Mouse (Mus musculus) megakaryocyte progenitor cell, adult 5-6 weeks (primary cell): ENCODE measurements around the gene Sgsh. TPM values are rescaled to one million over a fixed set of nuclear protein-coding genes. Genes with fewer than 3 reads are reported as not detected.

Source experiments
- ATAC-seq: replicated peaks from 2 replicates; pipeline ENCODE4 v1.8.0; 2016; ENCODE audit warnings: mild to moderate bottlenecking, moderate TSS enrichment, inconsistent platforms; ENCODE audit not compliant: poor library complexity
- total RNA-seq, 2 experiments: library from RNA; stranded (forward) in 1 of 2; stranded (reverse) in 1 of 2; fragments of 157-497, 149-512 nt in 1 of 2; fragments of 200-1000 nt in 1 of 2; gene quantifications; 2 replicates each; pipeline versions ENCODE4 v1.2.3 to v1.2.4; 2015 to 2017

The Sgsh gene
- total RNA-seq, 2 experiments from 2014 or later, result 3.9 to 5.4 TPM

DNA sequence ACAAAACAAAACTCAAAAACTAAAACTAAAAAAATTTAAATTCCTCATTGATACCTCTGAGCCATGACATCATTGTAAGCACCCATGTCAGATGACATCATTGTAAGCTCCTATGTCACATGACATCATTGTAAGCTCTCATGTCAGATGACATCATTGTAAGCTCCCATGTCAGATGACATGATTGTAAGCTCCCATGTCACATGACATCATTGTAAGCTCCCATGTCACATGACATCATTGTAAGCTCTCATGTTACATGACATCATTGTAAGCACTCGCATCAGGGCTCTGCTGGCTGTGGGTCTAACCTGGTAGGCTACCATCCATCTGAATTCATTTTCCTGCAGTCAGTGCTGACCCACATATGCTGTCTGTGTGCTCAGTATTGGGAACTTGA, 23.2 kb upstream of the Sgsh start:
- ATAC-seq, result no peak

DNA sequence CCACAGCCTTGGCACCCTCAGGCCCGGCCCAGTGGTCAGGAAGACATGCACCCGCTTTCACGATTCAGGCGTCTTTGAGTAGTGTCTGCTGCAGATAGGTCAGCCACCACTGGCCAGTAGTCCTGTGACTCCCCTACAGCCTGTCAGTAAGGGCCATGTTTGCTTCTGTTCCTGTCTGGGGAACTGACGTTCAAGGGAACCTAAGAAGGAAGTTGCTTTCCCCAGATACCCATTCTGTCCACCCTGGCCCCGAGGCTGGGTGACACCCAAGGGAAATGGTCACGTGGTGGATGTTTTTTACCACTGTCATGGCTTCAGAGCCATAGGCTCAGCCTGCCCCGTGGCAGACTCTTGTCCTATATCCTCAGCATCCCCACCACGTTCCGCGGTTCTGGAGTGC, 22.0 kb upstream of the Sgsh start:
- peak; percentile 42 for ATAC-seq

DNA sequence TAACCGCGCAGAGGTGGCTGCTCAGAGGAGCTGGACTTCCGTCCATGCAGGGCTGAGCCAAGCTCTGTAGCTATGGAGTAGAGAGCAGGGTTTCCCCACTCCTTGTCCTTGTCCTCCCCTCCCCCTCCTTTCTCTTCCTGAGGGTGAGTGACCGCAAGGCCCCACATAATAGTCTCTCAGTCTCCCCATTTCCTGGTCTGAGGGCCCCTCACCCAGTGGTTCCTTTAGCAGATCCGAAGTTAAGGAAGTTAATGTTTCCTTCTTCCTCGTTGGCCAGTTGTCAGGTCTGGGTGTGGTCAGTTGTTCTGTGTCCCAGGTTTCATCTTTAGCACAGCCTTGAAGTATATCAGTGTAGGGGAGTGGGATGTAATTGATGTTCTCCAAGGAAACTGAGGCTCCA, 20.1 kb upstream of the Sgsh start:
- ATAC-seq, result peak; percentile 75

DNA sequence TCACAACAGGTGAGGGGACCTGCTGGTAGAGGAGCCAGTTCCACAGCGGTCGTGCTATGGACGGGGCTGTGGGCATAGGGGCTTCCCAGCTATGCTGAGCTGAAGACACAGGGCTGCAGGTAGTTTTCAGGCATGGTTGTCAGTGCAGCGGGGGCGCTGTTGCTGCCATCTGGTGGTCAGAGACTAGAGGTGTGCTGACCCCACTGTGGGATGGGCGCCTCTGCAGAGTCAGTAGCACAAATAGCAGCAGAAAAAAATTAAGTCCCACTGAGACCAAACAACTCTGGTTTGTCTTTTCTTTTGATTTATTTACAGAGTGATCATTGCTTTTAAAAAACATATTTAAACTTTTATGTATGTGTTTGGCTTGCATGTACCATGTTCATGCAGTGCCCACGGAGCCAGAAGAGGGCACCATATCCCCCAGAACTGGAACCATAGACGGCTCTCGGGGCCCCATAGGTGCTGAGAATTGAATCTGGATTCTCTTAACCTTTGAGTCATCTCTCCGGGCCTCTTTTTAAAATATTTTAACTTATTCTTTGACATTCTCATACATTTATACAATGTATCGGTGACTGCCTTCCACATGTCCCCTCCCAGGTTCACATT, 8.3 kb upstream of the Sgsh start:
- peak; percentile 100 for ATAC-seq

DNA sequence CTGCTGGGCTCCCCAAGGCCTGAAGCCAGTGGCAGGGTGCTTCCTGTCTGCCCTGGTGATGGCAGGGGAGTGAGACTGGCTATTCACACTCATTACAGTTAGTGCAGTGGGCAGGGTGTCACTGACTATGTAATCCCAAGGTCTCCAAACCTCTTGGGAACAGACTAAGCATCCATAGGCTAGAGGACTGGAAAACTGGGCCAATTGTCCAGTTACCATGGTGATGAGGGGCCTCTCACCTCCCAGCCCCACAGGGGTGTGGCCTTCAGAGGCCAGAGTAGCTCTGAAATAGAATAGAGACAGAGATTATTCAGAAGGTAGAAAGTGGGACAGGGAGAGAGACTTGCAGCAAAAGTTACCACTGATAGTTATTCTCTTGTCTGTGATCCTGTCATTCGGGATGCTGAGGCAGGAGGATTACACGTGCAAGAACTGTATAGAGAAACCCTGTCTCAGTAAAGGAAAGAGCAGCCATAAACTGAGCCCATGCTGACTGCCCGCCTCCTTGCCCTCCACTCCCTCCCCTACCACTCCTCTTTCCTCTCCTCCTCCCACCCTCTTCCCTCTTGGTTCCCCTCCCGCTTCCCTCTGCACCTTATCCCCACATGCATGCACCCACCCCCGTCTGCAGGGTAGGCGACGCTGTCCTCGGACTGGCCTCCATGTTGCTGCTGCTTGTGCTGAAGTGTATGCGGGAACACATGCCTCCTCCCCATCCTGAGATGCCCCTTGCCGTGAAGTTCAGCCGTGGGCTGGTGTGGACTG, 7.6 kb upstream of the Sgsh start:
- ATAC-seq, result peak; percentile 18; the same call in 1 of the 2 replicates

DNA sequence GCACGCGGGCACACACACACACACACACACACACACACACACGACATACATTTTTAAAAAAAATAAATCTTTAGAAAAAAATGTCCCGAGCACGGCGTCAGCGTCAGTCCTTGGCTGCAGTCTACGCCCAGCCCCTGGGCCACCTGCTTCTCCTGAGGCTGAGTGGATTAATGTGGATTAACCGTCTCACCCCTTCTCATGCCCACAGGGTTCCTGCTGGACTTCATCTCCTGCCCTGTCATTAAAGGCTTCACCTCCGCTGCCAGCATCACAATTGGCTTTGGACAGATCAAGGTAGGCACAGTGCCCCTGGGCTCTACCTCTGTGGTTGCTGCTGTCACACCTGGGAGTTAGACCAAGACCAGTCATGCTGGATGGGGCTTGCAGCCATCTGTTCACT, 3.8 kb upstream of the Sgsh start:
- no peak for ATAC-seq

DNA sequence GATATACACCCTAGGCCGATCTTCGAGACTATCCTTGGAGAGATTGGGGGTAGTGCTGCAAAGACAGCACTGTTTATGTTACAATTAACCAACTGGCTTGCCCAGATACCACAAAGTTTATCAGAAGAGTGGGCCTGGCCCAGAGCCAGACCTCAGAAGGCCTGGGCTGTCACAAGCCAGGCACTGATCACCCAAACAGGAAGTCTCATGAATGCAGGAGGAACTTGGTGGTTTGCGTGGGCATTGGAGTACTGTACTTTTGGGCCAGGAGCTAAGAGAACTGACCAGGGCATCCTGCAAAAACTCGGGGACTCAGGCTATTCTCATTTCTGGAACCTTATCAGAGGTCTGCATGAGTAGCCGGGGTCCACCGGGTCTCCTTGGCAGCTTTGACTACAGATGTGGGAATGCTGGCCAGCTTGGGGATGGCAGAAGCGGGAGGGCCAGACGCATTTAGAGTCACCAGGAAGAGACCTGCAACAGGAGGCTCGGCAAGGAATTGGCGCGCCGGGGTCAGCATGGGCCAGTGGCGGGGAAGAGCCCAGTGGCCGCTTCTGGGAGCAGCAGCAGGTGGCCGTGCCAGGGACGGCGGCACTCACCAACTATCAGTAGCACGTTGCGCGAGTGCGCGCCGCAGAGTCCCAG, 416 bp downstream of the Sgsh start:
- peak; percentile 76 for ATAC-seq

DNA sequence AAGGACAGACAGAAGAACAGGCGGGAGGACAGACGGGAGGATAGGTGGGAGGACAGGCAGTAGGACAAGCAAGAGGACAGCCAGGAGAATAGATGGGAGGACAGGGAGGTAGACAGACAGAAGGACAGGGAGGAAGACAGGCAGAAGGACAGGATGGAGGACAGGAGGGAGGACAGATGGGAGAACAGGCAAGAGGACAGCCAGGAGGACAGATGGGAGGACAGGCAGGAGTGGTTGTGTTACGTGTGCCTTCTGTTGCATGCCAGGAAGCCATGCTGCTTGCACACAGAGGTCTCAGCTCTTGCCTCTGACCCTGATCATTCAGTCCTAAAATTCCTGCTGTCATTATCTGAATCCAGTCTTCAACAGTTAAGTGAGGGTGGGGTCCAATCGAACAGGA, 1.4 kb downstream of the Sgsh start:
- ATAC-seq, result no peak

DNA sequence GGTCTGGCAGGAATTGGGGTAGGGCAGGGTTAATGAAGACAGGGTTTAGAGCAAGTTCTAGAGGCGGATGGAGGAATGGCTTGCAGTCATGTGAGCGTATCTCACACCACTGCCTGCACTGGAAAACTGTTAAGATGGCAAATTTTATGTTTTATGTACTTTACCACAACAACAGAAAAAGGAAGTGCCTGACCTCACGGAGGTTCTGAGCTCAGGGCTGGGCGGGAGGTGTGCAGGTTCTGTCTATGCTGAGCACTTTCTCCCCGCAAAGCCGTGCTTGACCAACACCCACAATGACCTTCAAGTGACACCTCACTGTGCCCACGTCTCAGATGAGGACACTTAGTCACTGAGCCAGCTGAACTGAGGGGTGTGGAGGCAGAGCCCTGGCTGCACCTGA, 3.2 kb downstream of the Sgsh start:
- peak; percentile 9; the same call in 1 of the 2 replicates for ATAC-seq

DNA sequence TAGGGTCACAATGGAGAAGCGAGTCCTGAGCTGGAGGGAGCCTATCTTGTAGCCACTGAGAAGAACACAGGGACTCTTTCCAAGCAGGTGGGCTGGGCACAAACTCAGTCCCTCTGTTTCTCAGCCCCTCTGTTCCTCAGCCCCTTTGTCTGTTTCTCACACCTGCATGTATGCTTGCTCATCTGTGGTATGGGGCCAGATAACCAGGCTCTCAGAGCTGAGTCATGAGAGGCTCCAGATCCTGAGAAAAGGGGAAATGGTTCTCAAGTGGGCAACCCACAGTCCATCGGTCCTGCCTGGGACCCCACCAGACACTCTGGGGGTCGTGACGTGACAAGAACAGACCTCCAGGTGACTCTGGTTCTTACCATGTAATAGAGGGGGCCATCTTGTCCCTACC, 8.2 kb downstream of the Sgsh start:
- ATAC-seq, result peak; percentile 40

DNA sequence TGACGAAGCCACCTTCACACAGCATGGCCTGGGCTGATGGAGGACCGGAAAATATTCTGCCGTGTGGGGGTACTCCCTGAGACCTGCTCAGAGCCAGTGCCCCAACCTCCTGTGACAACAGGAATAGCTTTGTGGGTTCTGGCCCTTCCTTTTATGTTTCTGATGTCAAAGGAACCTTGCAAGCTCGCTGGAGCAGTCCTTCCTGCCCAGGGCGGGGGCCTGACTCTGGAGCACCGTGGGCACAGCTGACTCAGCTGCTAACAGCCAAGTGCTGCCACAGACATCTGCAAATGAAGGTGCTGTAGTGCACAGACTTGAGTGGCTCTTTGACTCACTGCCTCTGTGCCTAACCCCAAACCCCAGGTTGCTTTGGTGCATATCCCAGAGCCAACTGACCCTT, 10.5 kb downstream of the Sgsh start:
- ATAC-seq, result peak; percentile 43

DNA sequence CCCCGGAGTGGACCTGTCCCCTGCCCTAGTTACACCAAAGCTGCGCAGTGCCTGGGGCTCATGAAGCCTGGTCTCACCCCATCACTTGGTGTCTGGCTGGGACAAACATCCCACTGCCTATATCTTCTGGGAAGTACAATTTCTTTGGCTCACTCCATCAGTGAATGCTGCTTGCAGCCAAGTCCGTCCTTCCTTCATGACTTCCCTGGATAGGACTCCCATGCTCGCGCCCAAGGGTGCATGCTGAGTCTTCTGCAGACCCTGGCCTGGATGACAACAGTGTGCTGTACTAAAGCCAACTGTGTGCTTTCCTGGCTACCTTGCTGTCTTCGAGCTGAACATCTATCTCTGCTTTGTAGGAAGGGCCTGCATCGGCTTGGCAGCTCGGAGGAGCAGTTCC, 11.2 kb downstream of the Sgsh start:
- ATAC-seq, result no peak

DNA sequence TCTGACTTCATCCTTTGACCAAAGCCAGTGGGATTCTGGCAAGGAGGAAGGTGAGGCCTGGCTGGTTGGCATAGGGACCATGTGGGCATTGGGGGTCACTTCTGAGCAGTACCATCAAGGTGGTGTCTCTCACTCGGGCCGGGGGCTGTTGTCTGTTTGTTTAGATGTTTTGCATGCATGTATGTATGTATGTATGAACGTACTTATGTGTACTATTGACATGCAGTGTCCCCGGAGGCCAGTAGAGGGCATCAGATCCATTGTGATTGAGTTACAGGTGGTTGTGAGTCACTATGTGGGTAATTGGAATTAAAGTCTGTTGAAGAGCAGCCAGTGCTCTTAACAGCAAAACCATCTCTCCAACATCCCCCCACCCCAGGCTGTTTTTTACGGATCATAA, 15.7 kb downstream of the Sgsh start:
- ATAC-seq, result peak; percentile 91

DNA sequence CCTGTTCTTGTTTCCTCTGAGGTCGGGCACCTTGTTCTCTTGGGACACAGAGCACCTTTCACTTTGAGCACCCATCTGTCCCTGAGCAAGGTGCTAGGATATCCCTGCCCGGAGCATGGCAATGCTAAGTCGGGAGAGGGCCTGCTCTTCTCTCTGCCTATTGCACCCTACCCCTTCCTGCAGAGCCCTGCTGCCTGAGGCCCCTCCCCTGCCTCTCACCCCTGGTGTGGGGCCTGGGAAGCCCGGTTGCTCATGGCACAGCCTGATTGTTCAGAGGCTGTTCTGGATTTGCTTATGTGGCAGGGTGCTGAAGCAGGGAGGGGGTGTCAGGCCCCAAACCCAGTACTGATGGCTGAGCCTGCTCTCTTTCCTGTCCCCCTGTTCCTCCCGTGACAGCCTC, 16.2 kb downstream of the Sgsh start:
- ATAC-seq, result no peak

DNA sequence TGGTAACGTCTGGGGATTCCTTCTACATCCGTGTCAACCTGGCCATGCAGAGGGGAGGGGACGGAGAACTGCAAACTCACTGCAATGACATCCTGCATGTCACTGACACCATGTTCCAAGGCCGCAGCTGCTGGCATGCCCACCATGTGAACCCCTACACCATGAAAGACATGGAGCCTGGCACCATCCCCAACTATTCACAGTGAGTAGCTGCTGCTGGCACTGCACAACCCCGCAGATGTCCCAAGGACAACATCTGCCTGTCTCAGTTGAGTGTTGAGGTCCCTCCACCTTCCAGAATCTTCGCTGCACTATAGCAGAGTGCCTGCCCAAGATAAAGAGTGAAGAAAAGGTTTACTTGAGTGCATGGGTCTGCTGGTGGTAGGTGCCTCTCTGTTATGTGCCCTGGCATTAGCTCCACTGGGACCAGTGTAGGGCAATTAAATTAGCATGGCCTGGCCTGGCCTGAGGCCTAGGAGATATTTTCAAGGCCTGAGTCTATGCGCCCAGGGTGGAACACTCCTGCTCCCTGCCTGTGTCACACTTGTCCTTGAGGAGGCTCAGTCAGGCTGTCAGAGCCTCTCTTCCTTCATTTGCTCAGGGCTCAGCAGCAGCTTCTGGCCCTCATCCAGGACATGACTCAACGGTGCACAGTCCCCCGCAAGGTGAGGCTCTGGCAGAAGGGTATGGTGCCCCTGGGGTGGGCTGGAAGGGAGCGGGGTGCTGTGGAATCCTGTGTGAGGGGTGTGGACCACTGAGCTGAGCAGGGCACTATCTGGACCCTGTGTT, 16.9 kb downstream of the Sgsh start:
- no peak for ATAC-seq

DNA sequence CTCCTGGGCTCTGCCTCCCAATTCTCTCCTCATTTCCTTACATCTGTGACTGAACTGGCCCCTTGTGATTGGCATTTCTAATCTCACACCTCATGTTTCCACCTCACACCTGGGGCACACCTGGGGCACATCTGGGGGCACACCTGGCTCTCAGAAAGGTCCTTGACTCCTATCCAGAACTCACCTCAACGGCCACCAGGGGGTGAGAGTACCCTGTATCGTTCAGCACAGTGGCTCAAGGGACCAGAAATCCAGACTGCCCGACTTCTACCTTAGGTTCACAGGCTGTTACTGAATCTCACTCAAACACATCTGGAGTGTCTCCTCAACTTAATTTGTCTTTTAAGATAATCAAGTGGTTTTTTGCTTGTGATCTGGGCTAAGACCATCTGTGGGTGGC, 23.4 kb downstream of the Sgsh start:
- no peak for ATAC-seq

DNA sequence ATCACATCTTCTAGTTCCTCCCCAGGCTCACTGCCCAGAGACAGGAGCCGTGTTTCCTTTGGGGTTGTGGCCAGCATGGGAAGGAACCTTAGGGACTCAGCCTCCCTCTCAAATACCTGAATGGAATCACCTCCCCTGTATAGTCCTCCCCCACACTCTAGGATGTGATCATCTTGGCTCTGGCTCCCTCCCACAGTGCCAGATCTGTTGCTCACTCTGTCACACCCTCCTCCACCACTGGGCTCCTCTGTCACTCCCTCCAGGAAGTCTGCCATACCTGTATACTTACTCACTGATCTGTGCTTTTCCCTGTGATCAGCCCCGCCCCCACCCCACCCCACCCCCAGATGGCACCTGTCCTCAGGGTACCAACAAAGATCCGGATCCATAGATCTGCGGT, 24.7 kb downstream of the Sgsh start:
- ATAC-seq, result no peak

DNA sequence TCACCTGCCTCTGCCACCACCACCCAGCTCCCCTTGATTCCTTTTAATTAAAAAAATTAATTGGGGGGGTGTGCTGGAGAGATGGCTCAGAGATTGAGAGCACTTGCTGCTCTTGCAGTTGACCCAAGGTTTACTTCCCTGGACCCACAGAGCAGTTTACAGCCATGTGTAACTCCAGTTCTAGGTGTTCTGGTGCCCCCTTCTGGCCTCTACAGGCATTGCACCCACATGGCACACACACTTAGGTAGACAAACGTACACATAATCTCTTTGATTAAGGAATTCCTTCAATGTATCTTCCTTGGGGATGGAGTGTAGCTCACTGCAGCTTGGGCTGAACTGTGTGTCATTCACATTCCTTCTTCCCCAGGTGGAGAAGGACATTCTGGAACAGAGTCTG, 30.3 kb downstream of the Sgsh start:
- ATAC-seq, result no peak

DNA sequence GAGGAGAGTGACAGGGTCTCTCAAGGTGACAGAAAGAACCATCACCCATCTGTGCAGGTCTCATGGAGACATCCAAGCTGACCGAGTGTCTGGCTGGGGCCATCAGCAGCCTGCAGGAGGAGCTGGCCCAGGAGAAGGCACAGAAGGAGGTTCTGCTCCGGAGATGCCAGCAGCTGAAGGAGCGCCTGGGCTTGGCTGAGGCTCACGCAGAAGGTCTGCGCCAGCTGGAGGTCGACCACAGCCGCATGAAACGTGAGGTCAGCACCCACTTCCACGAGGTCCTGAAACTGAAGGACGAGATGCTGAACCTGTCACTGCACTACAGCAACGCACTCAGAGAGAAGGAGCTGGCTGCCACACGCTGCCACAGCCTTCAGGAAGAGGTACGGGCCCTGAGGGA, 32.8 kb downstream of the Sgsh start:
- ATAC-seq, result no peak

DNA sequence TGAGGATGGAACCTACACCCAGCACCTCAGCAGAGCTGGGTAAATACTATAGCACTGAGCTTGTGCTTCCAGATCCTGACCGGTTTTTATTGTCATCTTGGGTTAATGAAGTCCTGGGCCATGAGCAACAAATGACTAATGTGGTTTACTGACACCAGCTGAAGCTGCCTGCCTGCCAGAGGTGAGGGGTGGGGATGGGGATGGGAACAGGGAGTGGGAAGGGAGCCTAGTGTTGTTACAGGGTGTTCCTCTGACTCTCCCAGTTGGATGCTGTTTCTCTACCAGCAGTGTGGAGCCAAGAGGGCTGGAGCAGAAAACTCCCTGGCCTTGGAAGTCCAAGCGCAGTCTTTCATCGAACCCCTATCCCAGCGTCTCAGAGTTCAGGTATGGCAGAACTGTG, 38.6 kb downstream of the Sgsh start:
- no peak for ATAC-seq

DNA sequence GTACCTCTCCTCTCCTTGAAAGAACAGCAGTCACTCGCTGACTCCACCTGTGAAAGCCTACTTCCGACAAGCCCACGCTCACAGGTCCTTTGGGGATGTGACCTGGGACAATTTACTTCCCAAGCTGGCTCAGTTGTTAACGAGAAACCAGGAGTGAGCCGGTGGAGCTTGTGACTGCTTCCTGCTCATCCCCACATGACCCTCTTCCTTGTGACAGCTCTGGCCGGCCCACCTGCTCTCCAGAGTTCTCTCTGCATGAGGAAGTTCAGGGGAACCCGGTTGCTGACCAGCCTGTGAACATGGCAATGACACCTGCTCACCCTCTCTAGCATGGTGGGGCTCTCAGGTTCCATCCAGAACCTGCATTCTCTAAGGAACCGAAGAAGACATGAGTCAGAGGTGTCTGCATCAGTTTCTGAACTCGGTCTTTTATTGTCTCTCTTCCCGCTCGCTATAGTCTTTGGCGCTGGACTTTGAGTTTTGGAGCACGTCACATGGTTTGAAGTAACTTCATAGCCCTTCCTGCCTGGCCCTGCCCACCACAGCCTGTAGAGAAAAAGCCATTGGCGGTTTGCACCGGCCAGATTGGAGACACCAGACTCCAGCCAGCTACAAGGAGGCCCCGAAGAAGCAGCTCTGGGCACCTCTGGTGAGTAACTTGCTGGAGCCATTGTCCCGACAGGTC, 40.9 kb downstream of the Sgsh start:
- ATAC-seq, result no peak
